11 mouse cellular contexts compared by ENCODE assay signal in the genomic region with DNA sequence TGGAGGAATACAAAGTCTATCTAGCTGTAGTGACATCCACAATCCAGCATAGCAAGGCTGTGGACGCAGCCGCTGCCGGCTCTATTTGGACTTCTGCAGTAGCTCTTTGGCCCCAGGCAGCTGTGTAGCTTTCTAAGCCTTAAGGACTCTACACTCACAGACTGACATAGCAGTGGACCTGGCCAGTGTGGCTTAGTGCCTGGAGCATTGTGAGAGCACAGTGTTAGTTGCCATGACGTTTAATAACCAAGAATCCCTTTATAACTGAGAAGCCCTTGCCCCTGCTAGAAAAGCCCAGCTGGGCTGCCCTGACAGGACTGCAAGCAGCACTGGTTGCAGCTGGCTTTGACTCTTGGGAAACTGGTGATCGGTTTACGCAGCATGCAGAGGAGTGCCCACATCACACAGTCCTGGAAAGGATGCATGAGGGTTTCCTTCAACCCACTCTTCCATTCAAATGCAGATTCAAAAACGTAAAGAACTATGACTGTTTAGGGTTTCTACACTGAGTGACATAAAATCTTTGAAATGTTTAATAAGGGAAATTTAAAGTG. TPM values are rescaled to one million over a fixed set of nuclear protein-coding genes. Genes with fewer than 3 reads are reported as not detected.
A peak's percentile ranks its signal among the peaks of the same experiment; 100 is the strongest.
DNase-seq lines count a peak whose midpoint lies in the region; ATAC-seq lines count a peak whose summit lies in the region.
"Had no signal": no experiment of that assay in that cellular context is flagged by ENCODE, and none has a peak within 500 bp of the region (broad histone marks: within the 10 kb centered on the region; RNA-seq: fewer than 3 reads in every experiment).

No protein-coding gene starts in this region.

- H3K9ac ChIP-seq in heart, embryonic 12.5 days: no peak overlapping the region
- H3K9ac ChIP-seq in neural tube, embryonic 11.5 days (ENCODE audit: low read length): peak overlapping the region; percentile 10; the same call in 1 of the 2 replicates
- H3K9ac ChIP-seq in neural tube, embryonic 15.5 days (replicated peaks): no peak overlapping the region
- H3K9ac ChIP-seq in intestine, embryonic 16.5 days (ENCODE audit: low read depth, low read length): no peak overlapping the region
- H3K9ac ChIP-seq: limb, embryonic 13.5 days had no signal

- peaks cover 84% of the 10 kb centered on the region for H3K4me1 ChIP-seq in heart, embryonic 12.5 days (replicated peaks)
- peaks cover 6% of the 10 kb centered on the region; the same call in 1 of the 2 replicates for H3K4me1 ChIP-seq in neural tube, embryonic 11.5 days (ENCODE audit: control insufficient read depth, insufficient read depth, low read length)
- peaks cover 27% of the 10 kb centered on the region for H3K4me1 ChIP-seq in neural tube, embryonic 15.5 days
- H3K4me1 ChIP-seq in intestine, embryonic 16.5 days (ENCODE audit: control insufficient read depth, insufficient read depth, low read length): peaks cover 22% of the 10 kb centered on the region

- no peak overlapping the region for H3K4me3 ChIP-seq in heart, embryonic 12.5 days
- no peak overlapping the region for H3K4me3 ChIP-seq in neural tube, embryonic 11.5 days (ENCODE audit: low read depth, low read length)
- H3K4me3 ChIP-seq in neural tube, embryonic 15.5 days (replicated peaks): no peak overlapping the region
- H3K4me3 ChIP-seq in intestine, embryonic 16.5 days (ENCODE audit: low read length): no peak overlapping the region
- H3K4me3 ChIP-seq: limb, embryonic 13.5 days had no signal

- intact Hi-C loops in heart, postnatal 10 days (cut with DNase I): no loop called here

- peak overlapping the region; percentile 57 for H3K27ac ChIP-seq in heart, embryonic 12.5 days (ENCODE audit: poor library complexity, severe bottlenecking)
- H3K27ac ChIP-seq in neural tube, embryonic 11.5 days (ENCODE audit: low read depth, low read length): no peak overlapping the region
- H3K27ac ChIP-seq in neural tube, embryonic 15.5 days (replicated peaks): no peak overlapping the region
- 0 out of 2 replicates have a peak overlapping the region, but pooled peaks have one; percentile 10 for H3K27ac ChIP-seq in intestine, embryonic 16.5 days (ENCODE audit: low read length)
- H3K27ac ChIP-seq: limb, embryonic 13.5 days had no signal

- H3K27me3 ChIP-seq in heart, embryonic 12.5 days (replicated peaks): no peaks in the 10 kb centered on the region
- no peaks in the 10 kb centered on the region for H3K27me3 ChIP-seq in neural tube, embryonic 11.5 days (ENCODE audit: control insufficient read depth, insufficient read depth, low read length)
- no peaks in the 10 kb centered on the region for H3K27me3 ChIP-seq in neural tube, embryonic 15.5 days (replicated peaks)
- no peaks in the 10 kb centered on the region for H3K27me3 ChIP-seq in intestine, embryonic 16.5 days (replicated peaks; ENCODE audit: control insufficient read depth, insufficient read depth, low read length)

- ATAC-seq in heart, embryonic 12.5 days (ENCODE audit: insufficient number of reproducible peaks, low FRiP score): no peak
- ATAC-seq in neural tube, embryonic 11.5 days (ENCODE audit: insufficient read depth, low FRiP score, low TSS enrichment): no peak
- ATAC-seq in neural tube, embryonic 15.5 days (ENCODE audit: low FRiP score): no peak; the same call in 1 of the 2 replicates
- ATAC-seq in intestine, embryonic 16.5 days: no peak
- ATAC-seq in megakaryocyte, adult 5-6 weeks (ENCODE audit: poor library complexity, severe bottlenecking): no peak

- DNase-seq in heart, postnatal 10 days: no peak
- DNase-seq in neural tube, embryonic 11.5 days (ENCODE audit: low spot score): peak; percentile 29
- no peak for DNase-seq in thymus, postnatal 0 days (ENCODE audit: low spot score)
- no peak for DNase-seq in adrenal gland, adult (ENCODE audit: inconsistent age in 2 of 2, low spot score in 1 of 2)
- DNase-seq: gastrocnemius, postnatal 25 days; right cerebral cortex, postnatal 14 days had no signal

- 71% methylated on average over 7 of the region's 7 CpGs for WGBS in heart, embryonic 12.5 days
- WGBS in neural tube, embryonic 11.5 days: 56% methylated on average over 7 of the region's 7 CpGs
- WGBS in neural tube, embryonic 15.5 days: 39% methylated on average over 7 of the region's 7 CpGs
- 50% methylated on average over 7 of the region's 7 CpGs for WGBS in intestine, embryonic 16.5 days

- H3K36me3 ChIP-seq in heart, embryonic 12.5 days: peaks cover 5% of the 10 kb centered on the region; the same call in 1 of the 2 replicates
- H3K36me3 ChIP-seq in neural tube, embryonic 11.5 days (ENCODE audit: control insufficient read depth, insufficient read depth, low read length): no peaks in the 10 kb centered on the region
- H3K36me3 ChIP-seq in neural tube, embryonic 15.5 days: no peaks in the 10 kb centered on the region
- no peaks in the 10 kb centered on the region for H3K36me3 ChIP-seq in intestine, embryonic 16.5 days (ENCODE audit: control insufficient read depth, insufficient read depth, low read length)
- H3K36me3 ChIP-seq: limb, embryonic 13.5 days had no signal

- no peak overlapping the region for H3K4me2 ChIP-seq in heart, embryonic 12.5 days
- H3K4me2 ChIP-seq in neural tube, embryonic 11.5 days (ENCODE audit: low read depth): no peak overlapping the region
- no peak overlapping the region for H3K4me2 ChIP-seq in neural tube, embryonic 15.5 days
- H3K4me2 ChIP-seq in intestine, embryonic 16.5 days (ENCODE audit: low read depth, low read length): no peak overlapping the region
- H3K4me2 ChIP-seq: limb, embryonic 13.5 days had no signal

- no peaks in the 10 kb centered on the region for H3K9me3 ChIP-seq in heart, embryonic 12.5 days (replicated peaks)
- no peaks in the 10 kb centered on the region for H3K9me3 ChIP-seq in neural tube, embryonic 11.5 days (ENCODE audit: control insufficient read depth, low read length)
- no peaks in the 10 kb centered on the region for H3K9me3 ChIP-seq in neural tube, embryonic 15.5 days (replicated peaks)
- no peaks in the 10 kb centered on the region for H3K9me3 ChIP-seq in intestine, embryonic 16.5 days (ENCODE audit: control insufficient read depth, low read length)
- H3K9me3 ChIP-seq: limb, embryonic 13.5 days had no signal

RNA-seq across cellular contexts. Expression of a gene that starts 11.0 kb away (rescaled TPM):
- polyA plus RNA-seq in heart, embryonic 12.5 days (2016; fragmentation: Nextera tagmentation; extraction: Ambion mirVana): 13.8 and 14.4 TPM in 2 replicates
- 10 to 100 TPM; 18.7 to 20.1 TPM for total RNA-seq in heart, postnatal 10 days (2021)
- 12.0 and 13.7 TPM in 2 replicates for polyA plus RNA-seq in neural tube, embryonic 11.5 days (2014; fragmentation: Nextera tagmentation; extraction: Ambion mirVana)
- 29.8 and 31.9 TPM in 2 replicates for polyA plus RNA-seq in neural tube, embryonic 15.5 days (2015; fragmentation: Nextera tagmentation; extraction: Ambion mirVana)
- polyA plus RNA-seq in intestine, embryonic 16.5 days (2015; fragmentation: Nextera tagmentation; extraction: Ambion mirVana): 4.6 and 5.1 TPM in 2 replicates
- polyA plus RNA-seq in thymus, postnatal 0 days (2015; fragmentation: Nextera tagmentation; extraction: Ambion mirVana): 2.0 and 2.3 TPM in 2 replicates
- total RNA-seq in megakaryocyte, adult 5-6 weeks (2015): 61.4 and 76.5 TPM in 2 replicates
- total RNA-seq in megakaryocyte, adult 5-6 weeks (2017): 70.0 and 87.2 TPM in 2 replicates

RNA-seq across cellular contexts. Expression of a gene that starts 23.6 kb away (rescaled TPM):
- 33.9 and 34.9 TPM in 2 replicates for polyA plus RNA-seq in heart, embryonic 12.5 days (2016; fragmentation: Nextera tagmentation; extraction: Ambion mirVana)
- 10 to 100 TPM; 38.0 to 43.6 TPM for total RNA-seq in heart, postnatal 10 days (2021)
- 33.0 and 33.9 TPM in 2 replicates for polyA plus RNA-seq in neural tube, embryonic 11.5 days (2014; fragmentation: Nextera tagmentation; extraction: Ambion mirVana)
- 26.9 and 31.6 TPM in 2 replicates for polyA plus RNA-seq in neural tube, embryonic 15.5 days (2015; fragmentation: Nextera tagmentation; extraction: Ambion mirVana)
- polyA plus RNA-seq in intestine, embryonic 16.5 days (2015; fragmentation: Nextera tagmentation; extraction: Ambion mirVana): 40.5 and 44.7 TPM in 2 replicates
- 30.6 and 35.9 TPM in 2 replicates for polyA plus RNA-seq in thymus, postnatal 0 days (2015; fragmentation: Nextera tagmentation; extraction: Ambion mirVana)
- 21.1 and 23.0 TPM in 2 replicates for total RNA-seq in megakaryocyte, adult 5-6 weeks (2015)
- total RNA-seq in megakaryocyte, adult 5-6 weeks (2017): 31.8 and 33.3 TPM in 2 replicates

RNA-seq across cellular contexts. Expression of a gene that starts 52.4 kb away (rescaled TPM):
- not detected in 2 replicates for polyA plus RNA-seq in heart, embryonic 12.5 days (2016; fragmentation: Nextera tagmentation; extraction: Ambion mirVana)
- total RNA-seq in heart, postnatal 10 days (2021): not detected
- 0.90 and 1.0 TPM in 2 replicates for polyA plus RNA-seq in neural tube, embryonic 11.5 days (2014; fragmentation: Nextera tagmentation; extraction: Ambion mirVana)
- polyA plus RNA-seq in neural tube, embryonic 15.5 days (2015; fragmentation: Nextera tagmentation; extraction: Ambion mirVana): 1.6 and 1.7 TPM in 2 replicates
- polyA plus RNA-seq in intestine, embryonic 16.5 days (2015; fragmentation: Nextera tagmentation; extraction: Ambion mirVana): 0.55 and 0.67 TPM in 2 replicates
- polyA plus RNA-seq in thymus, postnatal 0 days (2015; fragmentation: Nextera tagmentation; extraction: Ambion mirVana): 0.21 and 0.34 TPM in 2 replicates
- total RNA-seq in megakaryocyte, adult 5-6 weeks (2015): not detected in 2 replicates
- total RNA-seq in megakaryocyte, adult 5-6 weeks (2017): not detected in 2 replicates
- total RNA-seq: gastrocnemius, postnatal 25 days had no signal
- polyA plus RNA-seq: limb, embryonic 13.5 days had no signal

Comparison
In these comparisons a context has a peak if more than half of its experiments do, and no peak if none do; other contexts are left out.
1. H3K27ac ChIP-seq: peak in heart, embryonic 12.5 days (single experiment) and intestine, embryonic 16.5 days (single experiment); none in neural tube, embryonic 11.5 days (single experiment) and neural tube, embryonic 15.5 days (single experiment).